Mouse (Mus musculus) thymus, postnatal 25 days (tissue): Measurements from ENCODE around the gene Med29.

Experiments
- DNase-seq: peaks from one replicate; pipeline ENCODE4 v3.0.0; 2022

The Med29 gene

GRCm38 (mm10) chr7:28392429-28393271, at the start of gene Med29, which contains the start of gene Paf1:
Gene Med29 (minus strand): TSS chr7:28392708.
Gene Paf1 (plus strand): TSS chr7:28392951.
- peak; percentile 93 for DNase-seq

DNA sequence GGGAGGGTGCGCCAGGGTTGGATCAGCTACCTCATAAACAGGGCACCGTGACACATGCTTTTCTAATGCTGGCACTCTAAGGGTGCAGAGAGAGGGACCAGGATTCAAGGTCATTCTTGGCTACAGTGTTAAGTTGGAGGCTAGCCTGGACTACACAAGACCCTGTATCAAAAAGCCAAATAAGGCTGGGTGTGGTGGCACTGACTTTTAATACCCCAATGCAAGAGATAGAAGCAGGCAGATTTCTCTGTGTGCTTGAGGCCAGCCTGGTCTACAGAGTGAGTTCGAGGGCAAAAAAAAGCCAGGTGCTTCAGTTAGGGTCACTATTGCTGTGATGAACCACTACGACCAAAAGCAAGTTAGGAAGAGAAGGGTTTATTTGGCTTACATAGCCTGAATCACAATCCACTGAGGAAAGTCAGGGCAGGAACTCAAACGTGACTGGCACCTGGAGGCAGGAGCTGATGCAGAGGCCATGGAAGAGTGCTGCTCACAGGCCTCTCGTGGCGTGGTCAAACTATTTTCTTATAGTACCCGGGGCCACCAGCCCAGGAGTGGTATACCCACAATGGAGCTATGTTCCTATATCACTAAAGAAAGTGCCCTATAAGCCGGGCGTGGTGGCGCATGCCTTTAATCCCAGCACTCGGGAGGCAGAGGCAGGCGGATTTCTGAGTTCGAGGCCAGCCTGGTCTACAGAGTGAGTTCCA, 49.4 kb upstream of the Med29 start:
- no peak for DNase-seq

DNA sequence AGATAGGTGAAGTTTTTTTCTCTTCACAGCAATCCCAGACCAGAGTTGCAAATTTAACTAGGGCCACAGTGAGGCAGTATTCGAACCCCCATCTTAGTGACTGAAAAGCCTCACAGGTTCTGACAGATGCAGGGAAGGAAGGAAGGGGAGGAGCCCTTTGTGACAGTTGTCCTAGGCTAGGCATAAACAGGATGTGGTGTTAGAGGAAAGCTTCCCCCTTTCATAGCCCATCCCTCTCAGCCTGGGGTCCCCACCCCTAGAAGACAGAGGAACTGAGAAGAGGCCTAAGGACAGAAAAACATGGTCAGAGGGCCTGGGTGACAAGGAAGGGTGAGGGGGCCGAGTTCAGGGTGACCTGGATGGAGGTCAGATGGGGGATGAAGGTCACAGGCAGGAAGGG, 48.2 kb upstream of the Med29 start:
- DNase-seq = peak; percentile 83

DNA sequence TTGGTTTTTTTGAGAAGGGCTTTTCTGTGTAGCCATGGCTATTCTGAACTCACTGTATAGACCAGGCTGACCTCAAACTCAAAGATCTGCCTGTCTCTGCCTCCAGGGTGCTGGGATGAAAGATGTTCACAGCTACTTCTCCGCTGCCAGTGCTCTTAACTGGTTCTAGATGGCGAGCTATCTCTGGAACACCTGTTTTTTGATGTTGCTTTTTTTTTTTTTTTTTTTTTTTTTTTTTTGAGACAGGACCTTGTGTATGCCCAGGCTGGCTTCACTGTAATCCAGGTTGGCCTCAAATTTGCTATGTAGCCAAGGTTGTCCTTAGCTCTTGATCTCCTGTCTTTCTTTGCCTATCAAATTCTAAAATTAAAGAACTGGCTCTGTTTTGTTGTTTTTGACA, 46.3 kb upstream of the Med29 start:
- DNase-seq = no peak

DNA sequence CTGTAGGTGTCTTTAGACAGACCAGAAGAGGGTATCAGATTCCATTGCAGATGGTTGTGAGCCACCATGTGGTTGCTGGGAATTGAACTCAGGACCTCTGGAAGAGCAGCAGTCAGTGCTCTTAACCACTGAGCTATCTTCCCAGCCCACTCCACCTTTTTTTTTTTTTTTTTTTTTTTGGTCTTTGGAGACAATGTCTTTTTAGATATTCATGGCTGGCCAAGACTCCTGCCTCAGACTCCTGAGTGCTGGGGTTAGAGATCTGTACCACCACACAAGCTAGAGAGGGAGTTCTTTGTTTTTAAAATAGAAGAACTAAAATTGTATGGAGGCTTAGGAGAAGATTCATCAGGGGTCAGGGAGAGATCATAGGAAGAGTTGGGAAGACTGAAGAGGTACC, 45.5 kb upstream of the Med29 start:
- no peak for DNase-seq

- DNase-seq = peak; percentile 86
These were observed 44.5 kb upstream of the Med29 start, which contains the start of gene Gmfg for GRCm38 (mm10) chr7:28436932-28437570. Gene Gmfg (plus strand): TSS chr7:28437447.

GRCm38 (mm10) chr7:28436271-28436904, 43.9 kb upstream of the Med29 start:
- peak; percentile 100 for DNase-seq

DNA sequence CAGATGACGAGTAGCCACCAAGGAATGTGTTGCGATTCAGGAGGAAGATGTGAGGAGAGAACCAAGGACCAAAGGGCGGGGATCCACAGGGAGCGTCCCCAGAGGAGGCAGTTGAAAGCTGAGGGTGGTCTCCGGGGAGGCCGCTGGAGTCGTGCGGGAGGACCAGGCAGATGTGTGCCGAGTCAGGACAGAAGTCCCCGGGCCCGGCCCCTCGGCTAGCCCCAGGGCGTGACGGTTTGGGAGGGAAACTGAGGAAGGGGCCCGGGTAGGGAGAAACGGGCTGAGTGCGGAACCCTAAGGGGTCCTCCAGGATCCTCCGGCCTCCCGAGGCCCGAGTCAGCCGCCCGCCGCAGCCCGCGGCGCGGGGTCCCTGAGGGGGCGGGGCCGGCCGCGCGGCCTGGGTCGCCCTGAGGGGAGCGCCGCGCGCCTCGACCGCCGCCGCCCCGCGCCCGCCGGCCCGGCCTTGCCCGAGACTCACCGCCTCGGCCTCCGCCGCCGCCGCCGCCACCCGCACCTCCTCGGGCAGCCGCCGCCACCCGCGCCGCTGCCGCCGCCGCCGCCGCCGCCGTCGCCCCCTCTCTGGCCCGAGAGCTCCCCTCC, 43.3 kb upstream of the Med29 start:
- DNase-seq = no peak

GRCm38 (mm10) chr7:28432252-28432651, 39.7 kb upstream of the Med29 start:
- no peak for DNase-seq

- no peak for DNase-seq
These were observed 38.0 kb upstream of the Med29 start for GRCm38 (mm10) chr7:28430512-28430911.

DNA sequence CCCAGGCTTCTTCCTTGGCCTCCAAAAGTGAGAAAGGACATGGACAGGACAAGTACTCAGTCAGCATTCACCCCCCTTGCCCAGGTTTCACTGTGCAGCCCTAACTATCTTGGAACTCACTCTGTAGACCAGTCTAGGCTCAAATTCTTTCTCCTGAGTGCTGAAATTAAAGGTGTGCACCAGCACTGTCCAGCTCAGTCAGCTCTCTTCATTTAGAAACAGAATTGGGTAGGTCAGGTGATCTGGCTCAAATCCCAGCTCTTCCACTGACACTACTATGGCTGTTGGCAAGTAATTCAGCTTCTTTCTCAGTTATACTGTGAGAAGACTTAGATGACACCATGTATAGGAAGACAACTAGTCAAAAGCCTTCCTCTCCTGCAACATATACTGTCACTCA, 35.2 kb upstream of the Med29 start:
- DNase-seq = no peak

DNA sequence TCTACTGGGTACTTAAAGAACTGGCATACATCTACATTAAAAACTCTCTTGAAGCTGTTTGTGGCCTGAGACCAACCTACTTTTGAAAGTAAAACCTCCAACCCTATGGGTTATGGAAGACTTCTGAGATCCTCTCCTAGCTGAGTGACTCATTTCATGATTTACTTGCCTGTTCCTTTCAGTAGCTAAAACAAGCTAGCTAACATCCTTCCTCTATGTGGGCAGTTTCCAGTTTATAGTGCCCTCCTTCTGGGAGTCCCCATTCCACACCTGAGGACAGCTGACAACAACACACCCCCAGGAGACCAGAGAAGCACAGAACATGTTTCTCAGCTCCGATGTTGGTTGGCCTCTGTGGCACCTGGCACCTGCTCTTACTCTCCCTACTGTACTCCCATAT, 30.5 kb upstream of the Med29 start:
- no peak for DNase-seq

DNA sequence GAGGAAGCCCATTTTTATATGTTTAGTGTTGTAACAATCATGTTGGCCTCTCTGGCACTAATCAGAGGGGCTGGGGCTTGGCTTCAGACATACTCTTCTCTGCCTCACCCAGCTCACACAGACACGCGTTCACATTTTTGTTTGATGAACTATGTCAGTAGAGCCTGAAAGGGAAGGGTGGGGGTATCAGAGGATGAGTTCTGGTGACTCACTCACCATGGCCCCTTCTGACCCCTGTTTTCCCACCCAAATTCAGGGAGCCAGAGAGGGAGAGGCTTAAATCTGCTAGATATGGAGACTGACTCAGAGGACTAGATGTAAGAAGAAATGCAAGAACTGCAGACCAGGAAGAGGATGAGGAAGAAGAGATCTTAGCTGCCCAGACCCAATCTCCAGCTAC, 26.9 kb upstream of the Med29 start:
- DNase-seq = no peak

GRCm38 (mm10) chr7:28418096-28418670, 25.7 kb upstream of the Med29 start:
- DNase-seq = no peak

DNA sequence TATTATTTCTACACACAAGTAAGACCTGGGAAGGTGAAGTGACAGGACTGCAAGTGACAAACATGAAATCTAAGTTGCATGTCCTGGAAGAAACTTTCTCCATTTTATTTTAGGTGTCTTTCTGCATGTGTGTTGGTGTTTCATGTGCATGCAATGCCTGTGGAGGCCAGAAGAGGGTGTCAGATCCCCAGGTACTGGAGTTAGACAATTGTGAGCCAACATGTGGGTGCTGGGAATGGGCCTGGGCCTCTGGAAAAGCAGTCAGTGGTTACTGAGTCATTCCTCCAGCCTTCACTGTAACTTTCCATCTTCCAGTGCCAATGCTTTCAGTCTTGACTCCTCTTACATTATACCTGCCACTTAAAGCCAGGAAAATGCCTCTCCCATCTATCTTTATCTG, 24.9 kb upstream of the Med29 start:
- DNase-seq = no peak

DNA sequence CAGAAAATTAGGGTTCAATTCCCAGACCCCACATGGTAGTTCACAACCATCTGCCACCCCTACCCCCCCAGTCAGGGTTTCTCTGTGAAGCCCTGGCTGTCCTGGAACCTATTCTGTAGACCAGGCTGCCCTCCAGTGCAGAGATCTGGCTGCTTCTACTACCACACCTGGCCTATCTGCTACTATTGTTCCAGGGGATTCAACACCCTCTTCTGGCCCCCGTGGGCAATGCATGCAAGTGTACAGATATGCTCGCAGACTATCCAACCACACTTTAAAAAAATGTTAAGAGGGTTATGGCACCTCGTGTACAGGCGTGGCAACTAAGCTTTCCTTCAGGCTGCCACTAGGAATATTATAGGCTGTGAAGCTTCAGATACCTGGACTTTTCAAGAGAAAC, 20.3 kb upstream of the Med29 start:
- DNase-seq = peak; percentile 38

DNA sequence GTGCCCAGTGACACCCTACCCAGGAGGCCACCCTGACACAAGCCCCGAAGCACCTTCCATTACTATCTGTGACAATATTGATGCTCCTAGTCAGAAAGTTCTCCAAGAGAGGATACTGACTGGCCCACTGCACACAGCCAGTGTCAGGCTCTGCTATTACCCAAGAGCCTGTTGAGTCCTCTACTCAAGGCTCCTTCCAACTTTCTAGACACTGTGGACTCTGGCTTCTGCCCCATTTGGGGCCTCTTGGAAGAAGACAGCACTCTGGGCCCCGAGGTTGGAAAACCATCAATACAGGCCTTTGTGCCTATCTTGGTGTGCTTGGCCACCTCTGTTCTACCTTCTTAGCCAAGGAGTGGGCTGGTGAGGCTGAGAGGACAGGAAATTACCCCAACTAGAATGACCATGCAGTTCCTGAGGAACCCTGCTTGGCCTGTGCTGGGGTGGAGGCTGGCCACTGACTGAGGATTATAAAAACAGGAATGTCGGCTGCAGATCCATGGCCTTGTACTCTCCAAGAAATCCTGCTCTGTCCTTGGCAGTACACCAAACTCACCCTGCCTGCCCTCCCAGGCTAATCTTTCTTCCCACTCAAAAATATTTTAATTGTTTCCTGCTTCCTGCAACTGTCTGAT, 18.4 kb upstream of the Med29 start:
- no peak for DNase-seq

DNA sequence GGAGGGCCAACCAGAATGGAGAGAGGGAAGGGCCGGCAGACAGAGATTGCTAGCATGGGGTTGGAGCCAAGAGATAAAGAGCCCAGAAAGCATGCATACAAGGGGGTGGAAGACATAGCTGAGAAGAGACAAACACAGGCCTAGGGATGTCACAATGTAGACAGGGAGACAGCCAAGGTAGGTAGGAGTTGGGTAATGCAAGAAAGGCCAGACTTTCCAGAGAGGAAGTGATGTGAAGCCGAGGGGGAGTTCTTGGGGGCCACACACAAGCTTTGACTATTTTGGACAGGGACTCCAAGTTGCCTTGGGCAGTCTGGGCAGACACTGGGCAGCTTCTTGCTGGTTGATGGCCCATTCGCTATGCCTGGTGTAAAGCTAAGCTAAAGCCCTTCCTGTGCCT, 9.4 kb upstream of the Med29 start:
- DNase-seq = no peak

DNA sequence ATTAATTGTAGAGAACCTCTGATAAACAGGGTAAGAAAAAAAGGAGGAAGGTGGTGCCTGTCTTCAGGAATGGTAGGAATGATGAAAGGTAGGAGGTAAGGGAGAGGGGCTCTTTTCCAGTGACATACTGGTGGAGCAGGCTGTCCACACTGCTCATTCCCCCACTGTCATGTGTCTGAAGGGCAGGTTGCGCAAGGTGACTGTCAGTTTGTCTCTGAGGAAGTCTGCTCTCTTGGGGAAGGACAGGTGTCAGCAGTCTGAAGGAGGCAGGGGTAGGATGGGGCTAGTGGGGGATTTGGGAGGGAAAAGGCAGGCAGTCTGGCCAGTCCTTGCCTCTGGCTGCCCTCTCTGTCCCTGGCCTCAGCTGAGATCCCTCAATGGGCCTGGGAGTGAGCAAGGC, 8.5 kb upstream of the Med29 start:
- DNase-seq = no peak

DNA sequence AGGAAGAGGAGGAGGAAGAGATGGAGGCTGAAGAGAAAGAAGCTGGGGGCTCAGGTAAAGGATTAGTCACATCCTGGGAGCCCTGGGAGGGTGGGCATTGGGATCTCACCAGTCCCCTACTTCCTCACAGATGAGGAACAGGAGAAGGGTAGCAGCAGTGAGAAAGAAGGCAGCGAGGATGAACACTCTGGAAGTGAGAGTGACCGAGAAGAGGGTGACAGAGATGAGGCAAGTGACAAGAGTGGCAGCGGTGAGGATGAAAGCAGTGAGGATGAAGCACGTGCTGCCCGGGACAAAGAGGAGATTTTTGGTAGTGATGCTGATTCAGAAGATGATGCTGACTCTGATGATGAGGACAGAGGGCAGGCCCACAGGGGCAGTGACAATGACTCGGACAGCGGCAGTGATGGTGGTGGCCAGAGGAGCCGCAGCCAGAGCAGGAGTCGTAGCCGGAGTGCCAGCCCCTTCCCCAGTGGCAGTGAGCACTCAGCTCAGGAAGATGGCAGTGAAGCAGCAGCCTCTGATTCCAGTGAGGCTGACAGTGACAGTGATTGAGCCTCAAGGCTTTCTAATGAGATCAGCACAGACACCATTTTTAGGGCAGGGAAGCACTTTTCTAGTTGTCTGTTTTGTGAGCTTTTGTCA, 6.3 kb upstream of the Med29 start:
- no peak for DNase-seq

- DNase-seq = no peak
These were observed 5.5 kb upstream of the Med29 start for GRCm38 (mm10) chr7:28398000-28398399.
